Mouse (Mus musculus): ENCODE results near the gene Rictor.
A peak's percentile ranks its signal among the peaks of the same experiment; 100 is the strongest.

The Rictor gene

DNA sequence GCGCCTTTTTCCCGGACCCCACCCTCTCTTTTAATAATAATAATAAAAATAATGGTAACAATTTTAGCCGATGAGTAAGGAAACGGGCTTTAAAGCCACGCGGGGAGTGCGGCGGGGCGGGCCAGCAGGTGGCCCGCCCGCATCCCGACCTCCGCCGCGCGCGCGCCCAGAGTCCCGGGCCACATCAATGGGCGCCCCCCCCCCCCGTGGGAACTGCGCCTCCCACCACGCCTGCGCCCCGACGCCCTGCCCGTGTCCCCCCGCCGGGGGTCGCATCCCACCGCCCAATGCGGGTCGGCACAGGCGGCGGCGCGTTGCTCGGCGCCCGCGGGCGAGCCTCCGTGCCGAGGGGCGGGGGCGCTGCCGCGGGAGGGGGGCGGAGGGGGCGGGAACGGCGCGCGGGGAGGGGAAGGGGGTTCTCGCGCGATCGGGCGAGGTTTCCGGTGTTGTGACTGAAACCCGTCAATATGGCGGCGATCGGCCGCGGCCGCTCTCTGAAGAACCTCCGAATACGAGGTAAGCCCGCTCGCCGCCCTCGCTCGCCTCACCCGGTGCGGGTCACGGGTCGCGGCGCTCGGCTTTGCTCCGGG is at the start of gene Rictor:
Gene Rictor (plus strand): TSS at position 444 of the 590 bp plus-strand sequence.
- peak; percentile 72 to 80 for DNase-seq (ENCODE audit: low spot score in 2 of 2)

DNA sequence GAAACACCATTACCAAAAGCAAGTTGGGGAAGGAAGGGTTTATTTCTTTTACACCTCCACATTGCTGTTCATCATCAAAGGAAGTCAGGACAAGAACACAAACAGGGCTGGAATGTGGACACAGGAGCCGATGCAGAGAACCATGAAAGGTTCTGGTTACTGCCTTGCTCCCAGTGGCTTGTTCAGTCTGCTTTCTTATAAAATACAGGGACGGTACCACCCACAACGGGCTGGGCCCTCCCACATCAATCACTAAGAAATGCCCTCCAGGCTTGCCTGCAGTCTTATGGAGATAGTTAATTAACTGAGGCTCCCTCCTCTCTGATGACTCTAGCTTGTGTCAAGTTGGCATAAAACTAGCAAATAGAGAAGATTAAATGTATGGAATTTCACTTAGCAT is 46.2 kb upstream of the Rictor start:
- no peak for DNase-seq (ENCODE audit: low spot score in 2 of 2)

- no peak for DNase-seq (ENCODE audit: low spot score in 2 of 2)
Observed at GRCm38 (mm10) chr15:6663991-6664390, 44.2 kb upstream of the Rictor start.

DNA sequence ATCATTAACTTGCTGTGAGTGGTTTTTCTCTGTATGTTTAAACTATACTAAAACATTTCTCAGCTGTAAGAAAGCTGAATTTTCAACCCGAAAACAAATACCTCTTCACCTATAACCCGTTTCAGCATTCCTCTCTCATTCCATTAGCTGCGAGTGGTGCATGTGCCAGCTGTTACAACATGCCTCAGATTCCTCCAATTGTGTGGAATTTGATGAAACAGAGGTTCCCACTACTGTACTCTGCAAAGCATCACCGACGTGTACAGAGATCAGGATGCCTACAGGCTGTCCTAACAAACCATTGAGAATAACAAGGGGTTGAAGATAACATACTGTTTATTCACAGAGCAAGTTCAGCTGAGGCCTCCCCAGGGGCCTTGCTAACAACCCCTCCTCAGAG is 42.1 kb upstream of the Rictor start:
- DNase-seq (ENCODE audit: low spot score in 2 of 2), result no peak

DNA sequence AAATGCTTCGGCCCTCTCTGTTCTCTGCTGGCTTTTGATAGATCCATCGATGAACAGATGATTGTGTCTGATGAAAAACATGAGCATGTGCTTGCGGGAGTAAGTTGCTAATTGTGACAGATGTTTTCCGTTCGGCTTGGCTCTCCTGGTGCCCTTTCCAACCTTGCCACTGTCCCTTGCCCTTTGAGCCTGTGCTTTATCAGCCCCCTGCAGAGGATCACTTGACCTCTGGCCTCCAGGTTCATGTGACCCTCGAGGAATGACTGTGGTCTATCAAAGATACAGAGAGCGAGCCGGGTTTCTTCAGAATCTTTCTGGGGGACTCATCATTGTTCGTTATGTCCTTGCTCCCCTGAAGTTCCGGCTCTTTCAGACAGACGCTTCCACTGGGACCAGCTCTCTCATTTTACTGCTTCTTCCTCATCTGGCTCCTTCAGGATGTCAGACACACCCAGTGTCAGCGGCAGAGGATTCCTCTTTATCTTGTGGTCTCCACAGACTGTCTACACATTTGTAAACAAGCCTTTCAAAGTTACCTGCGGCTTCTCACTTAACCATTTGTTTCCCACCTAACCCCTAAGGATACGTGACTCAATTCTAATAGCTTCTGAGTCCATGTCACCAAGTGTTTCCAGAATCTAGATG is 39.3 kb upstream of the Rictor start:
- no peak for DNase-seq (ENCODE audit: low spot score in 2 of 2)

DNA sequence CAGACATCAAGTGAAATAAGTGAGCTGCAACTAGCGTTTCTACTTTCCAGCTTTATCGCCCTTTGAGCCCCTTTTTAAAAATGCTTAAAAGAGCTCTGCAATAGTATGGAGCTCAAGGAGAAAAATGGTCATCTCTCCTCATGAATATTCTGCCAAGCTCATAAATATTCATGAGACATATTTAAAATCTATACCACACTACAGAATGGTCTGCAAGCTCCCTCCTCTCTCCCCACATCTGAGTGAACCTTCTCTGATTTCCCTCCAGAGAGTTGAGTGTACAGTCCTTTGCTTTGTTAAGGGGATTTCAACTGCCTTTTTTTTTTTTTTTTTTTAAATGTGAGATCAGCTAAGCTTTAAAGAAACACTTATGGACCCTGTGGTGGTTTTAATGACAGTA is 29.7 kb upstream of the Rictor start:
- no peak for DNase-seq (ENCODE audit: low spot score in 2 of 2)

DNA sequence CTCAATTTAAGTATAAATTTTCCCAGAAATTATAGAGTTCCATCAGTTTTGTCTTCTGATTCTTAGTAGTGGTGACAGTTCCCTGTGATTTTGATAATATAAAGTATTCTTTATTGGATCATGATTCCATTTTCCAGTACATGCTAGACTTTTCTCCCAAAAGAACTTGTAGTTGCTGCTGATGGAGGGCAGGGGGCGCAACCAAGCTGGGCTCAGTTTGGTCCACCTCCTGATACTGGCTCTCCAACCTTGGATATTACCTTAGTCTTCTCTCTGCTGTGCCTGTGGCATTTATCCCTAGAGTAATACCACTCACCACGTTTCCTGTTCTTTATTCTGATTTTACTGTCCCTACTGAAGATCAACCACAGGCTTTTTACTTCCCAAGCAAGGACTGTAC is 6.0 kb upstream of the Rictor start:
- no peak for DNase-seq (ENCODE audit: low spot score in 2 of 2)

- DNase-seq (ENCODE audit: low spot score in 2 of 2), result no peak
Observed at GRCm38 (mm10) chr15:6705351-6705901, 2.8 kb upstream of the Rictor start.

DNA sequence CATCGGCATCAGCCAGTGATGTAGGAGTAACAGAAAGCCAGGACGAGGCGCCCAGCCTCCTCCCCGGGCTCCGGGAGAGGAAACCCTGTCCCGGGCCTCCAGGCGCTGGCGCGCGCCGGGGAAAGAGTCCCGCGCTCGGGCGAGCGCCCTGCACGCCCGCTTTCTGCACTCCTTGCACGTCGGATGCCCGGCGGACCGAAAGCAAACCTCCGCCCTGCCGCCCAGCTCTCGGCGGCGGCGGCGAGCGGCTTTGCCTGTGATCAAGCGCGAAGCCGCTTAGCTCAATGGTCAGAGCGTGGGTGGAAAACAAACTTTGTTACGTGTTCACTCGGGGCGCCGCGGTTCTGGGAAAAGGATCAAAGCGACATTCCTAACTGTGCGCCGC is 636 bp upstream of the Rictor start:
- DNase-seq (ENCODE audit: low spot score in 2 of 2), result peak; percentile 57 to 63

GRCm38 (mm10) chr15:6708526-6709441 is 605 bp downstream of the Rictor start:
- peak; percentile 15 to 16 for DNase-seq (ENCODE audit: low spot score in 2 of 2)

- DNase-seq (ENCODE audit: low spot score in 2 of 2), result no peak
Observed at GRCm38 (mm10) chr15:6709618-6710017, 1.4 kb downstream of the Rictor start.

DNA sequence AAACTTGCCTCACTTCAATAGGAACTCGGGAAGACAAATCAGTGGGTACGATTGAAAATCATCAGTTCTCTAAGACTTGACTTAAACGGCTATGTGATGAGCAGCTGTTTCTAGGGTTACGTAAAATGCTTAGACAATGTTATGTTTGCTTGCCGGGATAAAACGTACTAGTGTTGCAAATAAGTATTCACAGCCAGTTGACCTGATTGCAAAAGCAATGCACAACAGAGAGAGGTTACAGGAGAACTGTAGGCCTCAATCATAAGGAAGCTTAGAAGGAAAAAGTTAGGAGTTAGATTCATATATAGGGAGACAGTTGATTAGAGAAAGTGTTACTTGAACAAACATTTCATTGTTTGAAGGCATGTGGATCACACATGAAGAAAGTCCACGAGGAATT is 2.2 kb downstream of the Rictor start:
- DNase-seq (ENCODE audit: low spot score in 2 of 2), result no peak

DNA sequence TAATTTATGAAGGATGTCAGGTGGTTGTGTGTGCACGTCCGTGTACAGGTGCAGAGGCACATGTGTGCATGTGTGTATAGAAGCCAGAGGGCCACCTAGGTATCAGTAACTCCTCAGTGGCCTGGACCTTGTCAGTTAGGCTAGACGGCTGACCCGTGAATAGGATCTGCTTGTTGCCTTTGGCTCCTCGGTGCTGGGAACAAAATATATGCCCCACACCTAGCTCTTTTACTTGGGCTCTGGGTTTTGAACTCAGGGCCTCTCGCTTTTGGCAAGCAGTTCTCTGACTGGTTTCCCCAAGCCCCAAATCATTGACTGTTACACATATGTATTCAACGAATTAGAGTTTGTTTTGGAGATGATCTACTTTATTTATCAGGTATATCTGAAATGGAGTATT is 3.0 kb downstream of the Rictor start:
- DNase-seq (ENCODE audit: low spot score in 2 of 2), result no peak

DNA sequence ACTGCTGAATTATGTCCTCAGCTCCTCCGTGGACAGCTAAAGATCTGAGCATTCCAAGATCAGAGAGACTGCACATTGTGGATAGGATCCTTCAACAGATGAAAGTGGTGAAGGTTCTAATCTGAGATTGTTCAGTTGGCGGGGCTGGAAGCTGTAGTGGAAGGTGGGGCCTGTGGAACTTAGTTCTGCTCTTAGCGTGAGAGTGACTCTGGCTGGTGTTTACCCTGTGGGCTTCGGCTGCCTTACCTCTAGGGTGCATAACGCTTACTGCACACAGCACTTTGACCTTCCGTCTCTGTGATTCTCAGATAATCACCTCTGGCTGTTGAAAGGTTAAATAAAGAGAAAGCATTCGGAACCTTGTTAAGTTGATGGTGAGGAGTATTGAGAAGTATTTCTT is 6.6 kb downstream of the Rictor start:
- DNase-seq (ENCODE audit: low spot score in 2 of 2), result no peak

- DNase-seq (ENCODE audit: low spot score in 2 of 2), result no peak
Observed at GRCm38 (mm10) chr15:6715237-6715636, 7.1 kb downstream of the Rictor start.

DNA sequence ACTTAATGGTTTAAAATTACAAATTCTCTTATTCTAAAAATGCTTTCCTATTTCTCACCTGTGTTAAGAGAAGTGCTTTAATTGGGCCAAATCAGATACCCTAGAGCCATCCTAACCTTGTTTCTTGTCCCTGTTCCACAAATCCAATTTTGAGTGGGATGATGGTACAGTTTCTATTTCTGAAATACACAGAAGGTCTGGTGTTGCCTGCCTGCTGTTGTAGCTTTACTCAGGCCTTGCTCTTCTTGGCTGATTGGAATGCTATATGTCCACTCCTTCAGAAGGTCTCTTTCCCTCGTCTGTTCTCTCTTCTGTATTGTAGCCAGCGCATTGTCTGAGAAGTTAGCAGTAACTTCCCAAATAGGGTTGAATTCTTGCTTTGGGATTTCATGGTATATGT is 13.2 kb downstream of the Rictor start:
- DNase-seq (ENCODE audit: low spot score in 2 of 2), result no peak

- DNase-seq (ENCODE audit: low spot score in 2 of 2), result no peak
Observed at GRCm38 (mm10) chr15:6721802-6722201, 13.6 kb downstream of the Rictor start.

DNA sequence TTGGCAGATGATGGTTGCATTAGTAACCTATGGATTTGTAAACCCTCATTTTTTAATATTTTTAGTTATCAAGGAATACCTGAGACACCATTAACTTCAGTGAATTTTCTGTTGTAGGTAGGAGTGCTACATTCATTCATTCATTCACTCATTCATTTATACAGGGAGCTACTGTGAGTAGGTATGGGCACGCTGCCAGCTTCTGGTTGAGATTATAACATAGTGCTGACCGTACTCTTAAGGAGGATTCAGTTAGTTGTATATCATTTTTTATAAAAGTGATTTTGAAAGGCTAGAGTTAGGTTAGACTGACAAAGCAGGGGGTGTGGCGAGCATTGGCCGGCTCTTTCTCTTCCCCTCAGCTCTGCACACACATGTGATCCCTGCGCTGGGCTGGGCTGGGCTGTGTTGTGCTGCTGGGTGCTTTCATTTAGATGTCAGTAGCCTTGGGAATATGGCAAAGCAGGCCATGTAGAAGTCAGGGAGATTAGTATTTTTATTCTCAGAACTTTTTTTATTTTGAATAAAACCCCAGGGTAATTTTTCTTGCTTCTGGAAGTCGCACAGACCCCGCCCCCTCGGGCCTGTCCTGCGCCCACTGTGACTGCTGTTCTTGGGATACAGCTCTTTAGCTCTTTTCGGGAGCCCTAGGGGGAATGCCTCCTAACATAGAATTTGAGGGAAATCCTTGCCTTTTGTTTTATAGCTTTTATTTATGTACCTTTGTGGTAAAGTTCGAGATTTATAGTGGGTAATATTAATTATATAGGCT is 14.4 kb downstream of the Rictor start:
- no peak for DNase-seq (ENCODE audit: low spot score in 2 of 2)

DNA sequence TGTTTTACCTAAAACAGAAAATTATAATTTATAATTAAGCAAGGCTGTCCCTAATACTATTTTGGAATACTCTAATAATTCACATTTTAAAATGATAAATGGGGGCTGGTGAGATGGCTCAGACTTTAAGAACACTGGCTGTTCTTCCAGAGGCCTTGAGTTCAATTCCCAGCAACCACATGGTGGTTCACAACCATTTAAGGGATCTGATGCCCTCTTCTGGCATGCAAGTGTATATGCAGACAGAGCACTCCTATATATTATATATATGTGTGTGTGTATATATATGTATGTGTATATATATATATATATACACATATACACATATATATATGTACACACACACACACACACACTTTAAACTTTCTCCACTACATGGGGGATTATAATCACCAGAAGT is 15.2 kb downstream of the Rictor start:
- DNase-seq (ENCODE audit: low spot score in 2 of 2), result no peak

GRCm38 (mm10) chr15:6724442-6724841 is 16.3 kb downstream of the Rictor start:
- no peak for DNase-seq (ENCODE audit: low spot score in 2 of 2)

DNA sequence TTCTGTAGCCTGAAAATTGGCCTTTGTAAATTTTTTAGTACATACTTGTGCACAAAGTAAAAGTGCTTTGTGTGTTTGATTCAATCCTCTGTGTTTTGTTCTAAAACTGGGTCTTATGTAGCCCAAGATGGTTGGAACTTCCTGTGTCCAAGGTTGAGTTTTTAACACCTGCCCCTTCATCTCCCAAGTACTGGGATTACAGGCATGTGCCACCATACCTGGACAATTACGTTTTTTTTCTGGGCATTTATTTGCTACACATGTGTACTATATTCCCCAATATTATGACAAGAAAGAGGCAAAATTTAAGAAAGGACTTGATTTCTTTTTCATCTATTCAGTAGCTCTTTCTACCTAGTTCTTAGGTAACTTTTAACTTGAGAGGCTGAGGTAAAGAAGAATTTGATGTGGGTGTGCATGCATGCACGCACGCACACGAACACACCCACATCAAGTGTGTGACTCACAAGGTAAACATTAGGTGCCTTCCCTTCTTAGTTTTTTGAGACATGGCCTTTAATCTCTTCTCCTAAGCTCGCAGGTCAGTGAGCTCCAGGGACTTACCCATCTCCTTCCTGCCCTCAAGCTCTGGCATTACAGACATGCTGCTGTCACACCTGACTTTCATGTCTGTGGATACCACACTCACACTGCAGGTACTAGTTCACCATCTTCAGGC is 18.1 kb downstream of the Rictor start:
- no peak for DNase-seq (ENCODE audit: low spot score in 2 of 2)

Measured in spleen, postnatal 14 days (tissue).